Mouse (Mus musculus) kidney, embryonic 15.5 days (tissue): Measurements from ENCODE around the gene Ascl2. TPM values are rescaled to one million over a fixed set of nuclear protein-coding genes. Genes with fewer than 3 reads are reported as not detected.
A peak's percentile ranks its signal among the peaks of the same experiment; 100 is the strongest.

Experiments used
- ATAC-seq: fragments of 200-750 bp; cut with Nextera tagmentation; replicated peaks from 2 replicates; pipeline ENCODE4 v1.8.0; 2017; ENCODE audit warnings: moderate TSS enrichment; ENCODE audit not compliant: low FRiP score
- H3K27ac ChIP-seq: fragments of 300-500 bp; sonication (generic); 2 replicates; pipeline ENCODE4 v1.5.1; 2015; ENCODE audit warnings: mild to moderate bottlenecking, inconsistent platforms
- H3K27me3 ChIP-seq: fragments of 300-500 bp; sonication (generic); 2 replicates; pipeline ENCODE4 v1.6.1; 2015; ENCODE audit warnings: inconsistent platforms
- H3K36me3 ChIP-seq: fragments of 300-500 bp; sonication (generic); 2 replicates; pipeline ENCODE4 v1.6.1; 2015; ENCODE audit warnings: inconsistent platforms
- H3K4me1 ChIP-seq: fragments of 300-500 bp; sonication (generic); 2 replicates; pipeline ENCODE4 v1.6.1; 2015; ENCODE audit warnings: inconsistent platforms
- H3K4me2 ChIP-seq: fragments of 300-500 bp; sonication (generic); 2 replicates; pipeline ENCODE4 v1.6.1; 2015; ENCODE audit warnings: moderate library complexity, mild to moderate bottlenecking, inconsistent platforms
- H3K4me3 ChIP-seq: fragments of 300-500 bp; sonication (generic); replicated peaks from 2 replicates; pipeline ENCODE4 v1.5.1; 2015; ENCODE audit warnings: mild to moderate bottlenecking, inconsistent platforms
- H3K9ac ChIP-seq: fragments of 300-500 bp; sonication (generic); 2 replicates; pipeline ENCODE4 v1.6.1; 2015; ENCODE audit warnings: mild to moderate bottlenecking, inconsistent platforms
- H3K9me3 ChIP-seq: fragments of 300-500 bp; sonication (generic); replicated peaks from 2 replicates; pipeline ENCODE4 v1.6.1; 2016; ENCODE audit warnings: inconsistent platforms
- WGBS: fragments of 180-500 bp; shearing (Covaris S2); methylation state at CpG from one replicate; pipeline ENCODE4 v1.1.7; 2015; ENCODE audit warnings: mixed read lengths; 5-methylcytosine and 5-hydroxymethylcytosine counted together
- polyA plus RNA-seq: library from polyadenylated mRNA; unstranded; fragments of >200 nt; fragmentation: Nextera tagmentation; extraction: Ambion mirVana; gene quantifications from 2 replicates; pipeline ENCODE4 v1.2.1, GENCODE M21; 2015

The Ascl2 gene
- polyA plus RNA-seq, 1 experiment from 2014 or later = 1.1 TPM

GRCm38 (mm10) chr7:142932469-142932868, 36.6 kb downstream of the Ascl2 start:
- ATAC-seq = peak; percentile 43; the same call in 1 of the 2 replicates
- Histone ChIP-seq H3K36me3 (no peaks in the 10 kb centered on the region), H3K4me3 (no peak overlapping the region), H3K9ac (no peak overlapping the region), H3K9me3 (no peaks in the 10 kb centered on the region), H3K27me3 (0 out of 2 replicates have a peak, but pooled peaks cover 3% of the 10 kb centered on the region), H3K27ac (peak overlapping the region; percentile 18; the same call in 1 of the 2 replicates), H3K4me1 (no peaks in the 10 kb centered on the region), H3K4me2 (no peak overlapping the region)
- WGBS = 72% methylated on average over 3 of the region's 3 CpGs

GRCm38 (mm10) chr7:142931028-142931427, 38.0 kb downstream of the Ascl2 start, which contains the start of gene Th:
TSS of gene Th (minus strand) at chr7:142931128.
- WGBS = 80% methylated on average over 3 of the region's 3 CpGs
- no peak for ATAC-seq
- Histone ChIP-seq H3K36me3 (no peaks in the 10 kb centered on the region), H3K27me3 (no peaks in the 10 kb centered on the region), H3K4me1 (no peaks in the 10 kb centered on the region), H3K4me2 (no peak within 1 kb of the TSS), H3K9ac (no peak within 1 kb of the TSS), H3K4me3 (no peak within 1 kb of the TSS), H3K9me3 (no peaks in the 10 kb centered on the region), H3K27ac (no peak within 1 kb of the TSS)

- Histone ChIP-seq H3K27ac (no peak overlapping the region), H3K4me3 (no peak overlapping the region), H3K36me3 (no peaks in the 10 kb centered on the region), H3K9me3 (no peaks in the 10 kb centered on the region), H3K4me2 (no peak overlapping the region), H3K9ac (no peak overlapping the region), H3K4me1 (no peaks in the 10 kb centered on the region), H3K27me3 (no peaks in the 10 kb centered on the region)
- no peak for ATAC-seq
- 77% methylated on average over 2 of the region's 2 CpGs for WGBS
Measured at GRCm38 (mm10) chr7:142929516-142929915, 39.5 kb downstream of the Ascl2 start.

GRCm38 (mm10) chr7:142927293-142927692, 41.8 kb downstream of the Ascl2 start:
- H3K4me3 ChIP-seq = no peak overlapping the region
- no peak overlapping the region for H3K27ac ChIP-seq
- H3K9ac ChIP-seq = no peak overlapping the region
- no peaks in the 10 kb centered on the region for H3K36me3 ChIP-seq
- 76% methylated on average over 8 of the region's 8 CpGs for WGBS
- no peaks in the 10 kb centered on the region for H3K27me3 ChIP-seq
- no peaks in the 10 kb centered on the region for H3K4me1 ChIP-seq
- H3K4me2 ChIP-seq = no peak overlapping the region
- H3K9me3 ChIP-seq = no peaks in the 10 kb centered on the region
- ATAC-seq = no peak

GRCm38 (mm10) chr7:142918641-142919628, 50.1 kb downstream of the Ascl2 start:
- no peaks in the 10 kb centered on the region for H3K9me3 ChIP-seq
- WGBS = 29% methylated on average over 8 of the region's 8 CpGs
- no peak overlapping the region for H3K27ac ChIP-seq
- peak; percentile 76; the same call in 1 of the 2 replicates for ATAC-seq
- H3K36me3 ChIP-seq = no peaks in the 10 kb centered on the region
- H3K4me1 ChIP-seq = 0 out of 2 replicates have a peak, but pooled peaks cover 4% of the 10 kb centered on the region
- no peak overlapping the region for H3K9ac ChIP-seq
- H3K27me3 ChIP-seq = peaks cover 2% of the 10 kb centered on the region; the same call in 1 of the 2 replicates
- no peak overlapping the region for H3K4me3 ChIP-seq
- H3K4me2 ChIP-seq = no peak overlapping the region

- Histone ChIP-seq H3K4me1 (0 out of 2 replicates have a peak, but pooled peaks cover 4% of the 10 kb centered on the region), H3K4me3 (no peak overlapping the region), H3K36me3 (no peaks in the 10 kb centered on the region), H3K9me3 (no peaks in the 10 kb centered on the region), H3K4me2 (no peak overlapping the region), H3K27me3 (peaks cover 2% of the 10 kb centered on the region; the same call in 1 of the 2 replicates), H3K9ac (no peak overlapping the region), H3K27ac (no peak overlapping the region)
- WGBS = 71% methylated on average over 5 of the region's 5 CpGs
- no peak for ATAC-seq
Measured at GRCm38 (mm10) chr7:142917659-142918058, 51.4 kb downstream of the Ascl2 start.

Other genes with a start within 250 kb of the Ascl2 start
- gene Ins2, start 225.9 kb downstream of the Ascl2 start, polyA plus RNA-seq = 0.88 TPM in 1 of 2 replicates, not detected in the other
- 5.5 and 35.4 TPM in 2 replicates for gene Th, start 38.1 kb downstream of the Ascl2 start, polyA plus RNA-seq
- 2.2 and 2.3 TPM in 2 replicates for gene Tspan32, start 35.8 kb upstream of the Ascl2 start, polyA plus RNA-seq
- gene Cd81, start 83.5 kb upstream of the Ascl2 start, polyA plus RNA-seq = 519 and 576 TPM in 2 replicates
- gene Tssc4, start 100.0 kb upstream of the Ascl2 start, polyA plus RNA-seq = 91.8 and 105 TPM in 2 replicates
- gene Trpm5, start 125.4 kb upstream of the Ascl2 start, polyA plus RNA-seq = 7.1 and 8.2 TPM in 2 replicates
- 5.8 and 6.5 TPM in 2 replicates for gene Kcnq1, start 137.1 kb upstream of the Ascl2 start, polyA plus RNA-seq